Mouse (Mus musculus) cerebellum, adult 9-11 months (tissue): ENCODE measurements at regions not wholly inside any gene's neighbourhood (a gene's known extent, or its start where the extent isn't known, plus 50 kb on each side); places are given as distances from the start of the nearest gene placed in this dataset.

ENCODE experiments used
- DNase-seq: peaks from one replicate; pipeline ENCODE4 v3.0.0; 2022

DNA sequence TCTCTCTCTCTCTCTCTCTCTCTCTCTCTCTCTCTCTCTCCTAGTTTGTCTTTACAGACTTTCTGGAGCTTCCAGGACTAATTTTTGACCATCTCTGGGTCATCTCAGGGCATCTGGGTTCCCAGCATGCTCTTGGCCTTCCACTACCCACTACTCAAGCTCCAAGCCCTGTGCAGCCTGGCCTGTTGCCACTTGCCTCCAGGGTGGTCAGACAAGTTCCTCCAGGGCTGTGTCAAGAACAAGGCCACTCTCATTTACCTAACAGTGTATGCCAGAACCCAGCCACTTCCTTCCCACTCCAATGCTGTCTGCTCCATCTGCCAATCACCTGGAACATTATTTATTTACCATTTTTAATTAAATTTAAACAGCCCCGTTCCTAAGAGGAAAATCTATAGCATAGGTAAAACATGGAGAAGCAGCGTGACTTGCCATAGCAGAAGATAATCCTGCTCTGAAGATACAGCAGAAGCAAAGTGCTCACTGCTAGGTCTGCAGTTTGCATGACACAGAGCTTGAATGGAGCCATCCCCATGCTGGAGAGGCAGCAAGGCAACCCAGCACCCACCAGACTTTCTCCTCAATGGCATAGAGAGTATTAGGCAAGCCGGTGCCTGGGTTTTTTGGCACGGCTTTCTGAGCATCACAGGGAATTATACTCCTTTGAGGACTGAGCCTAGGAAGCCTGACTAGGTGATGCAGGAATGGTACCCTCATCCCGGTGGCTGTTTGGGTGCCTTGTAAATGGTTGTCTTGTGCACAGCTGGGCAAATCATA, 54.0 kb downstream of the Foxi1 start:
- DNase-seq: peak; percentile 52

DNA sequence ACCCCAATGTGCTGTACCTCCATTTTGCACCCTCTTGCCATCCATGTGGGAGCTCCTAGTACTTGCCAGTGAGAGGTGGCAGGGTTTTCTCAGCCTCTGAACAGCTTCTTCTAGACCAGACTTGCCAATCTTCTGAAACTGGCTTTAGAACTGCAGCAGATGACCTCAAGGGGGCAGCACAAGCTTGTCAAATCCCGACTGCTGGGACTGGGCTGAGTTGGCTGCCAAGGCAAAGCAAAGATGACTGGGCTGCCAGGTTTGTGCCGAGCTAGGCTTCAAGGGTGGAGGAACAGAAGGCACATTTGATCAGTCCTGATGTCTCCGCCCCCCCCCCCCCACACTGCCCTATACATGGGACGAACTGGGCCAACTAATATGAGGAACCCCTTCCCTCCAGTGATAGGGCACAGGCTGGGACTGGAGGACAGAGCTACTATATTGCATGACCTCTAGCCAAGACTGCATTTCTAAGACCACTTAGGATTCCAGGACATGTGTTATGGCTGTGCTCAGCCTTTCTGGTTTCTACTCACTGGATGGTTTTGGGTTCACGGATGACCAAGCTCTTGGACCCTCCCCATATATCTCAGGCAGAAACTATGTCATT, 51.1 kb upstream of the 4930469K13Rik start:
- peak; percentile 82 for DNase-seq
